Mouse (Mus musculus): ENCODE results near the gene Lrrc36. TPM values are rescaled to one million over a fixed set of nuclear protein-coding genes. Genes with fewer than 3 reads are reported as not detected.

Lrrc36 gene
- total RNA-seq, 1 experiment: 0.13 TPM

GRCm38 (mm10) chr8:105464595-105464994, 51.2 kb downstream of the Lrrc36 start:
- no peak for DNase-seq (ENCODE audit: low read depth, low spot score)
- in situ Hi-C loops (cut with MboI; ENCODE audit: low sequenced_read_pairs in 2 of 2, unreplicated experiment in 2 of 2): no loop called here
- H3K9me3 ChIP-seq (ENCODE audit: control insufficient read depth, insufficient read depth, low read depth, low read length): no peaks in the 10 kb centered on the region
- H3K27ac ChIP-seq (ENCODE audit: insufficient read depth, low read depth, low read length, poor library complexity, severe bottlenecking): no peak overlapping the region
- TF ChIP-seq CHD2 (IDR thresholded peaks at IDR 0.05; ENCODE audit: low read depth, low read length): no peak
- no peak for TF ChIP-seq ZC3H11A (IDR thresholded peaks at IDR 0.05; ENCODE audit: borderline replicate concordance, low read depth, low read length)
- H3K36me3 ChIP-seq (ENCODE audit: control insufficient read depth, insufficient read depth, low read length, poor library complexity, severe bottlenecking): no peaks in the 10 kb centered on the region
- H3K9ac ChIP-seq (ENCODE audit: insufficient read depth, low read depth, low read length, poor library complexity, severe bottlenecking): no peak overlapping the region
- no peak overlapping the region for H3K4me3 ChIP-seq (ENCODE audit: insufficient read depth in 1 of 2, low read depth in 1 of 2, low read length in 2 of 2, poor library complexity in 1 of 2, severe bottlenecking in 1 of 2)
- peaks cover 0 to 8% of the 10 kb centered on the region in 2 experiments; a peak in 2 of 4 replicates for H3K4me1 ChIP-seq (ENCODE audit: control insufficient read depth in 2 of 2, insufficient read depth in 2 of 2, low read length in 2 of 2, poor library complexity in 1 of 2)

GRCm38 (mm10) chr8:105466246-105466645, 52.9 kb downstream of the Lrrc36 start:
- H3K4me3 ChIP-seq (ENCODE audit: insufficient read depth in 1 of 2, low read depth in 1 of 2, low read length in 2 of 2, poor library complexity in 1 of 2, severe bottlenecking in 1 of 2): no peak overlapping the region
- peaks cover 2 to 23% of the 10 kb centered on the region in 2 experiments; a peak in 2 of 4 replicates for H3K4me1 ChIP-seq (ENCODE audit: control insufficient read depth in 2 of 2, insufficient read depth in 2 of 2, low read length in 2 of 2, poor library complexity in 1 of 2)
- no peaks in the 10 kb centered on the region for H3K36me3 ChIP-seq (ENCODE audit: control insufficient read depth, insufficient read depth, low read length, poor library complexity, severe bottlenecking)
- TF ChIP-seq CHD2 (IDR thresholded peaks at IDR 0.05; ENCODE audit: low read depth, low read length): no peak
- no peak for TF ChIP-seq HCFC1 (IDR thresholded peaks at IDR 0.05; ENCODE audit: borderline replicate concordance, insufficient read depth, low read length)
- no peak for TF ChIP-seq ZC3H11A (IDR thresholded peaks at IDR 0.05; ENCODE audit: borderline replicate concordance, low read depth, low read length)
- in situ Hi-C loops (cut with MboI; ENCODE audit: low sequenced_read_pairs in 2 of 2, unreplicated experiment in 2 of 2): no loop called here
- no peaks in the 10 kb centered on the region for H3K9me3 ChIP-seq (ENCODE audit: control insufficient read depth, insufficient read depth, low read depth, low read length)
- no peak overlapping the region for H3K9ac ChIP-seq (ENCODE audit: insufficient read depth, low read depth, low read length, poor library complexity, severe bottlenecking)
- no peak for DNase-seq (ENCODE audit: low read depth, low spot score)
- no peak overlapping the region for H3K27ac ChIP-seq (ENCODE audit: insufficient read depth, low read depth, low read length, poor library complexity, severe bottlenecking)

- H3K4me1 ChIP-seq (ENCODE audit: control insufficient read depth in 2 of 2, insufficient read depth in 2 of 2, low read length in 2 of 2, poor library complexity in 1 of 2): peaks cover 2 to 23% of the 10 kb centered on the region in 2 experiments; a peak in 3 of 4 replicates
- H3K9me3 ChIP-seq (ENCODE audit: control insufficient read depth, insufficient read depth, low read depth, low read length): no peaks in the 10 kb centered on the region
- no peak for TF ChIP-seq HCFC1 (IDR thresholded peaks at IDR 0.05; ENCODE audit: borderline replicate concordance, insufficient read depth, low read length)
- TF ChIP-seq CHD2 (IDR thresholded peaks at IDR 0.05; ENCODE audit: low read depth, low read length): no peak
- no peak for TF ChIP-seq MAFK (IDR thresholded peaks at IDR 0.05; ENCODE audit: insufficient read depth, low read depth, low read length)
- no peak for TF ChIP-seq ZNF384 (IDR thresholded peaks at IDR 0.05; ENCODE audit: low read depth, low read length)
- no peak for TF ChIP-seq ZC3H11A (IDR thresholded peaks at IDR 0.05; ENCODE audit: borderline replicate concordance, low read depth, low read length)
- no peak overlapping the region for H3K4me3 ChIP-seq (ENCODE audit: insufficient read depth in 1 of 2, low read depth in 1 of 2, low read length in 2 of 2, poor library complexity in 1 of 2, severe bottlenecking in 1 of 2)
- H3K36me3 ChIP-seq (ENCODE audit: control insufficient read depth, insufficient read depth, low read length, poor library complexity, severe bottlenecking): no peaks in the 10 kb centered on the region
- in situ Hi-C loops (cut with MboI; ENCODE audit: low sequenced_read_pairs in 2 of 2, unreplicated experiment in 2 of 2): no loop called here
- H3K9ac ChIP-seq (ENCODE audit: insufficient read depth, low read depth, low read length, poor library complexity, severe bottlenecking): no peak overlapping the region
- no peak overlapping the region for H3K27ac ChIP-seq (ENCODE audit: insufficient read depth, low read depth, low read length, poor library complexity, severe bottlenecking)
- no peak for DNase-seq (ENCODE audit: low read depth, low spot score)
Measured at GRCm38 (mm10) chr8:105466700-105467291, 53.4 kb downstream of the Lrrc36 start.

GRCm38 (mm10) chr8:105467396-105467985, 54.1 kb downstream of the Lrrc36 start:
- Histone ChIP-seq H3K9me3 (ENCODE audit: control insufficient read depth, insufficient read depth, low read depth, low read length) (no peaks in the 10 kb centered on the region), H3K4me1 (ENCODE audit: control insufficient read depth in 2 of 2, insufficient read depth in 2 of 2, low read length in 2 of 2, poor library complexity in 1 of 2) (peaks cover 5 to 25% of the 10 kb centered on the region in 2 experiments), H3K9ac (ENCODE audit: insufficient read depth, low read depth, low read length, poor library complexity, severe bottlenecking) (no peak overlapping the region), H3K27ac (ENCODE audit: insufficient read depth, low read depth, low read length, poor library complexity, severe bottlenecking) (no peak overlapping the region), H3K4me3 (ENCODE audit: insufficient read depth in 1 of 2, low read depth in 1 of 2, low read length in 2 of 2, poor library complexity in 1 of 2, severe bottlenecking in 1 of 2) (no peak overlapping the region), H3K36me3 (ENCODE audit: control insufficient read depth, insufficient read depth, low read length, poor library complexity, severe bottlenecking) (no peaks in the 10 kb centered on the region)
- no peak for TF ChIP-seq MAFK (IDR thresholded peaks at IDR 0.05; ENCODE audit: insufficient read depth, low read depth, low read length)
- no peak for TF ChIP-seq ZC3H11A (IDR thresholded peaks at IDR 0.05; ENCODE audit: borderline replicate concordance, low read depth, low read length)
- TF ChIP-seq CHD2 (IDR thresholded peaks at IDR 0.05; ENCODE audit: low read depth, low read length): no peak
- no peak for TF ChIP-seq ZNF384 (IDR thresholded peaks at IDR 0.05; ENCODE audit: low read depth, low read length)
- TF ChIP-seq HCFC1 (IDR thresholded peaks at IDR 0.05; ENCODE audit: borderline replicate concordance, insufficient read depth, low read length): no peak
- in situ Hi-C loops (cut with MboI; ENCODE audit: low sequenced_read_pairs in 2 of 2, unreplicated experiment in 2 of 2): no loop called here
- no peak for DNase-seq (ENCODE audit: low read depth, low spot score)

Measured in ES-E14 (cell line).